Mouse (Mus musculus): ENCODE measurements at regions not wholly inside any gene's neighbourhood (a gene's known extent, or its start where the extent isn't known, plus 50 kb on each side); places are given as distances from the start of the nearest gene placed in this dataset.

GRCm38 (mm10) chr16:46592618-46593253, 94.4 kb upstream of the Nectin3 start:
- DNase-seq (ENCODE audit: low spot score in 2 of 2), result no peak

- DNase-seq (ENCODE audit: low spot score in 2 of 2), result no peak
These were observed 88.7 kb upstream of the Nectin3 start for GRCm38 (mm10) chr16:46587056-46587455.

- no peak for DNase-seq (ENCODE audit: low spot score in 2 of 2)
These were observed 86.2 kb upstream of the Nectin3 start for GRCm38 (mm10) chr16:46584502-46584901.

GRCm38 (mm10) chr16:46581115-46581514, 82.8 kb upstream of the Nectin3 start:
- DNase-seq (ENCODE audit: low spot score in 2 of 2), result no peak

GRCm38 (mm10) chr16:46574221-46574620, 75.9 kb upstream of the Nectin3 start:
- DNase-seq (ENCODE audit: low spot score in 2 of 2), result no peak

- no peak for DNase-seq (ENCODE audit: low spot score in 2 of 2)
These were observed 69.1 kb upstream of the Nectin3 start for GRCm38 (mm10) chr16:46567446-46567845.

- peak; percentile 22 to 63 for DNase-seq (ENCODE audit: low spot score in 2 of 2)
These were observed 67.8 kb upstream of the Nectin3 start for GRCm38 (mm10) chr16:46566020-46566581.

- DNase-seq (ENCODE audit: low spot score in 2 of 2), result no peak
These were observed 59.0 kb upstream of the Nectin3 start for GRCm38 (mm10) chr16:46557281-46557680.

GRCm38 (mm10) chr16:46548207-46548606, 49.9 kb upstream of the Nectin3 start:
- no peak for DNase-seq (ENCODE audit: low spot score in 2 of 2)
